Comparison of ENCODE assay signal across 8 mouse cellular contexts in genomic region chr12:53032762-53033161, GRCm38 (mm10).
A peak's percentile ranks its signal among the peaks of the same experiment; 100 is the strongest.
DNase-seq lines count a peak whose midpoint lies in the region; ATAC-seq lines count a peak whose summit lies in the region.
"Had no signal": no experiment of that assay in that cellular context is flagged by ENCODE, and none has a peak within 500 bp of the region (broad histone marks: within the 10 kb centered on the region; RNA-seq: fewer than 3 reads in every experiment).

No protein-coding gene starts in this region.

- no peaks in the 10 kb centered on the region for H3K36me3 ChIP-seq in heart, embryonic 12.5 days
- H3K36me3 ChIP-seq in kidney, embryonic 14.5 days (ENCODE audit: control insufficient read depth, insufficient read depth, low read length) = no peaks in the 10 kb centered on the region
- no peaks in the 10 kb centered on the region for H3K36me3 ChIP-seq in midbrain, embryonic 16.5 days (ENCODE audit: control insufficient read depth, insufficient read depth, low read length)

- H3K4me2 ChIP-seq in heart, embryonic 12.5 days = peak overlapping the region; percentile 58
- peak overlapping the region; percentile 13; the same call in 1 of the 2 replicates for H3K4me2 ChIP-seq in kidney, embryonic 14.5 days (replicated peaks; ENCODE audit: low read depth, low read length)
- peak overlapping the region; percentile 18; the same call in 1 of the 2 replicates for H3K4me2 ChIP-seq in midbrain, embryonic 16.5 days (ENCODE audit: low read length)

- peak overlapping the region; percentile 75 for H3K27ac ChIP-seq in heart, embryonic 12.5 days (ENCODE audit: poor library complexity, severe bottlenecking)
- H3K27ac ChIP-seq in kidney, embryonic 14.5 days (ENCODE audit: low read depth, low read length) = no peak overlapping the region
- H3K27ac ChIP-seq in midbrain, embryonic 16.5 days (ENCODE audit: low read length) = peak overlapping the region; percentile 73

- no peaks in the 10 kb centered on the region for H3K27me3 ChIP-seq in heart, embryonic 12.5 days (replicated peaks)
- no peaks in the 10 kb centered on the region for H3K27me3 ChIP-seq in kidney, embryonic 14.5 days (ENCODE audit: control insufficient read depth, insufficient read depth, low read length)
- H3K27me3 ChIP-seq in midbrain, embryonic 16.5 days (ENCODE audit: control insufficient read depth, insufficient read depth, low read depth, low read length) = no peaks in the 10 kb centered on the region

- no peaks in the 10 kb centered on the region for H3K9me3 ChIP-seq in heart, embryonic 12.5 days (replicated peaks)
- no peaks in the 10 kb centered on the region for H3K9me3 ChIP-seq in kidney, embryonic 14.5 days (ENCODE audit: control insufficient read depth, low read length)
- no peaks in the 10 kb centered on the region for H3K9me3 ChIP-seq in midbrain, embryonic 16.5 days (replicated peaks; ENCODE audit: control insufficient read depth, low read length, poor library complexity, severe bottlenecking)

- WGBS in heart, embryonic 12.5 days = 3% methylated on average over 7 of the region's 7 CpGs
- WGBS in kidney, embryonic 14.5 days = 10% methylated on average over 7 of the region's 7 CpGs
- WGBS in midbrain, embryonic 16.5 days = 2% methylated on average over 7 of the region's 7 CpGs

- peak; percentile 71 for ATAC-seq in heart, embryonic 12.5 days (ENCODE audit: insufficient number of reproducible peaks, low FRiP score)
- peak; percentile 46; the same call in 1 of the 2 replicates for ATAC-seq in kidney, embryonic 14.5 days (ENCODE audit: low FRiP score, low TSS enrichment)
- ATAC-seq in midbrain, embryonic 16.5 days = peak; percentile 82

- peaks cover 12% of the 10 kb centered on the region for H3K4me1 ChIP-seq in heart, embryonic 12.5 days (replicated peaks)
- H3K4me1 ChIP-seq in kidney, embryonic 14.5 days (ENCODE audit: control insufficient read depth, insufficient read depth, low read length) = 0 out of 2 replicates have a peak, but pooled peaks cover 2% of the 10 kb centered on the region
- peaks cover 24% of the 10 kb centered on the region for H3K4me1 ChIP-seq in midbrain, embryonic 16.5 days (ENCODE audit: control insufficient read depth, insufficient read depth, low read length)

- H3K4me3 ChIP-seq in heart, embryonic 12.5 days = no peak overlapping the region
- H3K4me3 ChIP-seq in kidney, embryonic 14.5 days (ENCODE audit: low read length) = no peak overlapping the region
- no peak overlapping the region for H3K4me3 ChIP-seq in midbrain, embryonic 16.5 days (ENCODE audit: low read depth, low read length)
- H3K4me3 ChIP-seq: myocyte had no signal

- no peak overlapping the region for H3K9ac ChIP-seq in heart, embryonic 12.5 days
- no peak overlapping the region for H3K9ac ChIP-seq in kidney, embryonic 14.5 days (ENCODE audit: low read depth, low read length)
- H3K9ac ChIP-seq in midbrain, embryonic 16.5 days (ENCODE audit: low read depth, low read length) = peak overlapping the region; percentile 15; the same call in 1 of the 2 replicates

- peak; percentile 82 for DNase-seq in CD4-positive, CD25-positive, alpha-beta regulatory T cell, adult 2 months (ENCODE audit: low read depth, low spot score)
- DNase-seq in R1 (ENCODE audit: low read depth, low spot score) (peak; percentile 64), liver (no peak)
- peak; percentile 84 for DNase-seq in embryo, embryonic 11 days
